Mouse (Mus musculus) cortical plate, adult 2 months (tissue): Measurements from ENCODE around the gene Col4a1.

ENCODE experiments used
- CTCF ChIP-seq: fragments of 200-500 bp; IDR thresholded peaks from 2 replicates; pipeline ENCODE4 v1.5.1; 2011; ENCODE audit warnings: mild to moderate bottlenecking, control low read depth, low read length; ENCODE audit not compliant: insufficient read depth; ENCODE audit errors: extremely low read depth
- POLR2A ChIP-seq: fragments of 200-500 bp; IDR thresholded peaks from 2 replicates; pipeline ENCODE4 v1.6.1; 2011; ENCODE audit warnings: mild to moderate bottlenecking, low read length, control low read depth; ENCODE audit not compliant: insufficient read depth; ENCODE audit errors: extremely low read depth

GRCm38 (mm10) chr8:11357921-11358436, 45.4 kb upstream of the Col4a1 start:
- TF ChIP-seq CTCF, result no peak
- no peak for TF ChIP-seq POLR2A
